In the genomic region with DNA sequence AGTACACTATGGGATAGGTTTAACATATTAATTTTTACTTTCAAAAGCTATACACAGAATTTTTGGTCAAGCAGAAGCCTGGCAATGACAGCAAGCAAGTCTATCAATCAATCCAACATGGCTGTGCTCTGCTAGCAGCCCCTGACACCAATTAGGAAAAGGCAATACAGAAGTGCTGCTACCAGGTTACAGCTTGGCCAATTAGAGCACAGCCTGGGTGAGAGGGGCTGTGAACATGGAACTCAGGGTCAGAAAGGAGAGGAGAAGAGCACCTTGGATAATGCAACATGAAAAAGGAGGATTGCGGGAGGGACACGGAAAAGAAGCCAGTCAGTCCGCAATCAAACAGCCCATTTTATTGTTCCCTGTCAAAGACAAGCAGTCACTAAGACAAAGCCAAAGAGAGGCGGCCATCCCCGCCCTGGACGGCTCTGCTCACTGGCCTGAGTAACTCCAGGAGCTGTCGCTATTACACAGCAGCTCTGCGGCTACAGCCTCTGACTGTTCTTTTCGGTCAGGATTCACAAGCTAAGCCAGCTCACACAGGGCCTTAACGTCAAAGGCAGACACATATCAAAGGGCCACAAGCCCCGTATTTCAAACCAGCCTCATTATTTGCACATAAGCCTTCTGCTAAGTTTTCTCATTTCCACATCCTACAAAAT, we compare ENCODE assay signal across 22 mouse cellular contexts.
DNase-seq lines count a peak whose midpoint lies in the region; ATAC-seq lines count a peak whose summit lies in the region.
"Had no signal": no experiment of that assay in that cellular context is flagged by ENCODE, and none has a peak within 500 bp of the region (broad histone marks: within the 10 kb centered on the region; RNA-seq: fewer than 3 reads in every experiment).

No protein-coding gene starts in this region.

- H3K9ac ChIP-seq in forebrain, embryonic 14.5 days (ENCODE audit: low read length): peak overlapping the region; percentile 13; the same call in 1 of the 2 replicates
- 0 out of 2 replicates have a peak overlapping the region, but pooled peaks have one; percentile 30 for H3K9ac ChIP-seq in hindbrain, embryonic 13.5 days
- no peak overlapping the region for H3K9ac ChIP-seq in midbrain, embryonic 14.5 days (replicated peaks; ENCODE audit: low read length)
- H3K9ac ChIP-seq: embryonic facial prominence, embryonic 13.5 days; heart, embryonic 15.5 days; limb, embryonic 15.5 days; liver, embryonic 15.5 days; midbrain, embryonic 12.5 days had no signal

- H3K4me2 ChIP-seq in forebrain, embryonic 14.5 days (ENCODE audit: low read length): no peak overlapping the region
- no peak overlapping the region; the same call in 1 of the 2 replicates for H3K4me2 ChIP-seq in hindbrain, embryonic 13.5 days
- H3K4me2 ChIP-seq in midbrain, embryonic 14.5 days (ENCODE audit: low read length): no peak overlapping the region
- H3K4me2 ChIP-seq: embryonic facial prominence, embryonic 13.5 days; heart, embryonic 15.5 days; limb, embryonic 15.5 days; liver, embryonic 15.5 days; midbrain, embryonic 12.5 days had no signal

- H3K27ac ChIP-seq in forebrain, embryonic 14.5 days (ENCODE audit: low read depth, low read length): no peak overlapping the region
- no peak overlapping the region for H3K27ac ChIP-seq in forebrain, embryonic 10.5 days
- peak overlapping the region; percentile 24; the same call in 1 of the 2 replicates for H3K27ac ChIP-seq in hindbrain, embryonic 13.5 days
- 0 out of 2 replicates have a peak overlapping the region, but pooled peaks have one; percentile 8 for H3K27ac ChIP-seq in midbrain, embryonic 14.5 days (replicated peaks; ENCODE audit: low read depth, low read length)
- H3K27ac ChIP-seq: embryonic facial prominence, embryonic 13.5 days; heart, embryonic 15.5 days; kidney, postnatal 0 days; limb, embryonic 15.5 days; liver, embryonic 15.5 days; macrophage; midbrain, embryonic 12.5 days had no signal

- no peaks in the 10 kb centered on the region for H3K9me3 ChIP-seq in forebrain, embryonic 14.5 days (replicated peaks; ENCODE audit: control insufficient read depth, low read length)
- no peaks in the 10 kb centered on the region for H3K9me3 ChIP-seq in forebrain, embryonic 10.5 days
- H3K9me3 ChIP-seq in hindbrain, embryonic 13.5 days: no peaks in the 10 kb centered on the region
- no peaks in the 10 kb centered on the region for H3K9me3 ChIP-seq in midbrain, embryonic 14.5 days (ENCODE audit: control insufficient read depth, low read length)
- H3K9me3 ChIP-seq: embryonic facial prominence, embryonic 13.5 days; heart, embryonic 15.5 days; limb, embryonic 15.5 days; liver, embryonic 15.5 days; midbrain, embryonic 12.5 days had no signal

- H3K4me3 ChIP-seq in forebrain, embryonic 14.5 days (ENCODE audit: low read depth, low read length): no peak overlapping the region
- no peak overlapping the region for H3K4me3 ChIP-seq in forebrain, embryonic 10.5 days
- no peak overlapping the region for H3K4me3 ChIP-seq in hindbrain, embryonic 13.5 days
- no peak overlapping the region for H3K4me3 ChIP-seq in midbrain, embryonic 14.5 days (replicated peaks; ENCODE audit: low read depth, low read length)
- H3K4me3 ChIP-seq: embryonic facial prominence, embryonic 13.5 days; heart, embryonic 15.5 days; limb, embryonic 15.5 days; liver, embryonic 15.5 days; midbrain, embryonic 12.5 days had no signal

- no peaks in the 10 kb centered on the region for H3K36me3 ChIP-seq in forebrain, embryonic 14.5 days (ENCODE audit: control insufficient read depth, insufficient read depth, low read length)
- H3K36me3 ChIP-seq in forebrain, embryonic 10.5 days (replicated peaks): no peaks in the 10 kb centered on the region
- H3K36me3 ChIP-seq in hindbrain, embryonic 13.5 days: no peaks in the 10 kb centered on the region
- H3K36me3 ChIP-seq in midbrain, embryonic 14.5 days (ENCODE audit: control insufficient read depth, insufficient read depth, low read length): no peaks in the 10 kb centered on the region
- H3K36me3 ChIP-seq: embryonic facial prominence, embryonic 13.5 days; heart, embryonic 15.5 days; limb, embryonic 15.5 days; liver, embryonic 15.5 days; midbrain, embryonic 12.5 days had no signal

- H3K4me1 ChIP-seq in forebrain, embryonic 14.5 days (ENCODE audit: control insufficient read depth, insufficient read depth, low read length): peaks cover 9% of the 10 kb centered on the region
- peaks cover 25% of the 10 kb centered on the region for H3K4me1 ChIP-seq in forebrain, embryonic 10.5 days
- peaks cover 22% of the 10 kb centered on the region for H3K4me1 ChIP-seq in hindbrain, embryonic 13.5 days (replicated peaks)
- H3K4me1 ChIP-seq in midbrain, embryonic 14.5 days (ENCODE audit: control insufficient read depth, insufficient read depth, low read length): peaks cover 9% of the 10 kb centered on the region
- H3K4me1 ChIP-seq: embryonic facial prominence, embryonic 13.5 days; limb, embryonic 15.5 days had no signal

- DNase-seq in forebrain, embryonic 14.5 days (ENCODE audit: low spot score): no peak
- no peak for DNase-seq in forebrain, embryonic 10.5 days (ENCODE audit: extremely low spot score, low spot score)
- peak; percentile 17 for DNase-seq in ZHBTc4 (ENCODE audit: low read depth, low spot score)
- DNase-seq in midbrain, embryonic 14.5 days: peak; percentile 53
- DNase-seq in kidney, adult 9 months: no peak
- no peak for DNase-seq in cerebellum, postnatal 10 days
- DNase-seq in right cerebral cortex, adult 2 months (ENCODE audit: low spot score in 2 of 2): no peak
- DNase-seq: adrenal gland, adult 2 months; B cell, adult 2 months; cerebellum, adult 2 months; gastrocnemius, postnatal 25 days; kidney, adult 11 months; right cerebral cortex, postnatal 14 days; thymus, postnatal 36 days had no signal

- peak; percentile 32; the same call in 1 of the 2 replicates for ATAC-seq in forebrain, embryonic 14.5 days
- no peak for ATAC-seq in hindbrain, embryonic 13.5 days (ENCODE audit: low FRiP score)
- no peak for ATAC-seq in midbrain, embryonic 14.5 days (ENCODE audit: low FRiP score, low TSS enrichment)

- H3K27me3 ChIP-seq in forebrain, embryonic 14.5 days (replicated peaks; ENCODE audit: control insufficient read depth, insufficient read depth, low read length): no peaks in the 10 kb centered on the region
- peaks cover 27% of the 10 kb centered on the region for H3K27me3 ChIP-seq in forebrain, embryonic 10.5 days (ENCODE audit: poor library complexity, severe bottlenecking)
- no peaks in the 10 kb centered on the region for H3K27me3 ChIP-seq in hindbrain, embryonic 13.5 days
- H3K27me3 ChIP-seq in midbrain, embryonic 14.5 days (ENCODE audit: control insufficient read depth, insufficient read depth, low read length): no peaks in the 10 kb centered on the region
- H3K27me3 ChIP-seq: embryonic facial prominence, embryonic 13.5 days; heart, embryonic 15.5 days; limb, embryonic 15.5 days; liver, embryonic 15.5 days; midbrain, embryonic 12.5 days had no signal

- WGBS in forebrain, embryonic 14.5 days: 20% methylated on average over 11 of the region's 11 CpGs
- 26% methylated on average over 11 of the region's 11 CpGs for WGBS in forebrain, embryonic 10.5 days
- WGBS in hindbrain, embryonic 13.5 days: 26% methylated on average over 11 of the region's 11 CpGs
- 17% methylated on average over 11 of the region's 11 CpGs for WGBS in midbrain, embryonic 14.5 days

Comparison
In these comparisons a context has a peak if more than half of its experiments do, and no peak if none do; other contexts are left out.
1. DNase-seq: peak in ZHBTc4 (single experiment) and midbrain, embryonic 14.5 days (single experiment); none in forebrain, embryonic 14.5 days (single experiment), forebrain, embryonic 10.5 days (single experiment), kidney, adult 9 months (single experiment), cerebellum, postnatal 10 days (0 of 2) and right cerebral cortex, adult 2 months (0 of 2).
2. H3K27ac ChIP-seq: peak in hindbrain, embryonic 13.5 days (single experiment) and midbrain, embryonic 14.5 days (single experiment); none in forebrain, embryonic 14.5 days (single experiment) and forebrain, embryonic 10.5 days (single experiment).